Mouse (Mus musculus): ENCODE results near the gene Cenpx. TPM values are rescaled to one million over a fixed set of nuclear protein-coding genes. Genes with fewer than 3 reads are reported as not detected.

Cenpx gene
- polyA plus RNA-seq, 1 experiment from 2014 or later: 81.0 TPM

GRCm38 (mm10) chr11:120693461-120693860, 20.1 kb downstream of the Cenpx start:
- Histone ChIP-seq H3K9me3 (ENCODE audit: low read length) (no peaks in the 10 kb centered on the region), H3K27ac (ENCODE audit: low read depth) (no peak overlapping the region), H3K4me1 (ENCODE audit: insufficient read depth) (no peaks in the 10 kb centered on the region), H3K4me2 (ENCODE audit: low read depth, low read length) (no peak overlapping the region), H3K9ac (replicated peaks) (no peak overlapping the region), H3K4me3 (ENCODE audit: low read depth, low read length) (no peak overlapping the region), H3K27me3 (ENCODE audit: insufficient read depth, low read length) (no peaks in the 10 kb centered on the region), H3K36me3 (replicated peaks; ENCODE audit: insufficient read depth, low read length) (peaks cover 31% of the 10 kb centered on the region)
- TF ChIP-seq CTCF (IDR thresholded peaks at IDR 0.05; ENCODE audit: low read depth) (no peak), EP300 (IDR thresholded peaks at IDR 0.05; ENCODE audit: low read depth) (no peak)
- DNase-seq: no peak
- WGBS (ENCODE audit: insufficient replicate concordance): 69% methylated on average over 3 of the region's 3 CpGs
- ATAC-seq: no peak

GRCm38 (mm10) chr11:120692471-120693011, 21.0 kb downstream of the Cenpx start:
- H3K4me2 ChIP-seq (ENCODE audit: low read depth, low read length): no peak overlapping the region
- H3K9me3 ChIP-seq (ENCODE audit: low read length): no peaks in the 10 kb centered on the region
- TF ChIP-seq EP300 (IDR thresholded peaks at IDR 0.05; ENCODE audit: low read depth) (no peak), CTCF (IDR thresholded peaks at IDR 0.05; ENCODE audit: low read depth) (no peak)
- H3K27ac ChIP-seq (ENCODE audit: low read depth): no peak overlapping the region
- H3K4me3 ChIP-seq (ENCODE audit: low read depth, low read length): no peak overlapping the region
- no peaks in the 10 kb centered on the region for H3K27me3 ChIP-seq (ENCODE audit: insufficient read depth, low read length)
- no peak overlapping the region for H3K9ac ChIP-seq (replicated peaks)
- DNase-seq (no peak), ATAC-seq (no peak)
- WGBS (ENCODE audit: insufficient replicate concordance): 81% methylated on average over 4 of the region's 4 CpGs
- peaks cover 36% of the 10 kb centered on the region for H3K36me3 ChIP-seq (replicated peaks; ENCODE audit: insufficient read depth, low read length)
- H3K4me1 ChIP-seq (ENCODE audit: insufficient read depth): no peaks in the 10 kb centered on the region

GRCm38 (mm10) chr11:120689365-120689764, 24.2 kb downstream of the Cenpx start:
- no peaks in the 10 kb centered on the region for H3K27me3 ChIP-seq (ENCODE audit: insufficient read depth, low read length)
- no peak for TF ChIP-seq CTCF (IDR thresholded peaks at IDR 0.05; ENCODE audit: low read depth)
- no peak for TF ChIP-seq EP300 (IDR thresholded peaks at IDR 0.05; ENCODE audit: low read depth)
- WGBS (ENCODE audit: insufficient replicate concordance): 69% methylated on average over 3 of the region's 3 CpGs
- ATAC-seq (no peak), DNase-seq (no peak)
- no peak overlapping the region for H3K4me2 ChIP-seq (ENCODE audit: low read depth, low read length)
- peaks cover 11% of the 10 kb centered on the region; the same call in 1 of the 2 replicates for H3K4me1 ChIP-seq (ENCODE audit: insufficient read depth)
- no peak overlapping the region for H3K4me3 ChIP-seq (ENCODE audit: low read depth, low read length)
- peaks cover 34% of the 10 kb centered on the region for H3K36me3 ChIP-seq (replicated peaks; ENCODE audit: insufficient read depth, low read length)
- H3K9ac ChIP-seq (replicated peaks): no peak overlapping the region
- no peak overlapping the region for H3K27ac ChIP-seq (ENCODE audit: low read depth)
- no peaks in the 10 kb centered on the region for H3K9me3 ChIP-seq (ENCODE audit: low read length)

GRCm38 (mm10) chr11:120686650-120687272, 26.8 kb downstream of the Cenpx start:
- H3K9ac ChIP-seq (replicated peaks): no peak overlapping the region
- no peaks in the 10 kb centered on the region for H3K27me3 ChIP-seq (ENCODE audit: insufficient read depth, low read length)
- no peak for DNase-seq
- H3K27ac ChIP-seq (ENCODE audit: low read depth): peak overlapping the region; percentile 32; the same call in 1 of the 2 replicates
- TF ChIP-seq CTCF (IDR thresholded peaks at IDR 0.05; ENCODE audit: low read depth): no peak
- 0 out of 2 replicates have a peak overlapping the region, but pooled peaks have one; percentile 4 for H3K4me2 ChIP-seq (ENCODE audit: low read depth, low read length)
- no peaks in the 10 kb centered on the region for H3K9me3 ChIP-seq (ENCODE audit: low read length)
- ATAC-seq: peak; percentile 48; the same call in 1 of the 2 replicates
- 73% methylated on average over 20 of the region's 20 CpGs for WGBS (ENCODE audit: insufficient replicate concordance)
- peaks cover 11% of the 10 kb centered on the region; the same call in 1 of the 2 replicates for H3K4me1 ChIP-seq (ENCODE audit: insufficient read depth)
- peaks cover 31% of the 10 kb centered on the region for H3K36me3 ChIP-seq (replicated peaks; ENCODE audit: insufficient read depth, low read length)
- H3K4me3 ChIP-seq (ENCODE audit: low read depth, low read length): no peak overlapping the region

- no peak overlapping the region for H3K4me2 ChIP-seq (ENCODE audit: low read depth, low read length)
- ATAC-seq (no peak), DNase-seq (no peak)
- peaks cover 44% of the 10 kb centered on the region for H3K36me3 ChIP-seq (replicated peaks; ENCODE audit: insufficient read depth, low read length)
- no peaks in the 10 kb centered on the region for H3K27me3 ChIP-seq (ENCODE audit: insufficient read depth, low read length)
- TF ChIP-seq CTCF (IDR thresholded peaks at IDR 0.05; ENCODE audit: low read depth) (no peak), EP300 (IDR thresholded peaks at IDR 0.05; ENCODE audit: low read depth) (no peak)
- no peaks in the 10 kb centered on the region for H3K9me3 ChIP-seq (ENCODE audit: low read length)
- H3K4me1 ChIP-seq (ENCODE audit: insufficient read depth): peaks cover 11% of the 10 kb centered on the region; the same call in 1 of the 2 replicates
- 82% methylated on average over 2 of the region's 2 CpGs for WGBS (ENCODE audit: insufficient replicate concordance)
- no peak overlapping the region for H3K4me3 ChIP-seq (ENCODE audit: low read depth, low read length)
- H3K9ac ChIP-seq (replicated peaks): no peak overlapping the region
- H3K27ac ChIP-seq (ENCODE audit: low read depth): no peak overlapping the region
Measured at GRCm38 (mm10) chr11:120684660-120685059, 28.9 kb downstream of the Cenpx start.

GRCm38 (mm10) chr11:120684086-120684485, 29.5 kb downstream of the Cenpx start:
- DNase-seq: no peak
- 75% methylated on average over 2 of the region's 2 CpGs for WGBS (ENCODE audit: insufficient replicate concordance)

More at GRCm38 (mm10) chr11:120684086-120684485, 29.5 kb downstream of the Cenpx start:
- TF ChIP-seq EP300 (IDR thresholded peaks at IDR 0.05; ENCODE audit: low read depth) (no peak), CTCF (IDR thresholded peaks at IDR 0.05; ENCODE audit: low read depth) (no peak)
- ATAC-seq: no peak
- H3K4me3 ChIP-seq (ENCODE audit: low read depth, low read length): no peak overlapping the region
- H3K9ac ChIP-seq (replicated peaks): no peak overlapping the region
- H3K36me3 ChIP-seq (replicated peaks; ENCODE audit: insufficient read depth, low read length): peaks cover 40% of the 10 kb centered on the region
- H3K27ac ChIP-seq (ENCODE audit: low read depth): no peak overlapping the region
- no peaks in the 10 kb centered on the region for H3K9me3 ChIP-seq (ENCODE audit: low read length)
- peaks cover 11% of the 10 kb centered on the region; the same call in 1 of the 2 replicates for H3K4me1 ChIP-seq (ENCODE audit: insufficient read depth)
- H3K27me3 ChIP-seq (ENCODE audit: insufficient read depth, low read length): no peaks in the 10 kb centered on the region
- H3K4me2 ChIP-seq (ENCODE audit: low read depth, low read length): no peak overlapping the region
